Mouse (Mus musculus) stomach, embryonic 14.5 days (tissue): ENCODE measurements at regions not wholly inside any gene's neighbourhood (a gene's known extent, or its start where the extent isn't known, plus 50 kb on each side); places are given as distances from the start of the nearest gene placed in this dataset.

ENCODE experiments used
- ATAC-seq: fragments of 200-750 bp; cut with Nextera tagmentation; 2 replicates; pipeline ENCODE4 v1.8.0; 2017; ENCODE audit warnings: low read depth, moderate TSS enrichment; ENCODE audit not compliant: insufficient number of reproducible peaks, insufficient read depth, low FRiP score
- H3K27ac ChIP-seq: fragments of 300-500 bp; sonication (generic); 2 replicates; pipeline ENCODE4 v1.5.1; 2014; ENCODE audit warnings: mild to moderate bottlenecking, low read length, moderate library complexity, mixed read lengths
- H3K27me3 ChIP-seq: fragments of 300-500 bp; sonication (generic); 2 replicates; pipeline ENCODE4 v1.6.1; 2014; ENCODE audit warnings: low read length, control low read depth, mixed read lengths; ENCODE audit not compliant: control insufficient read depth, insufficient read depth
- H3K36me3 ChIP-seq: fragments of 300-500 bp; sonication (generic); 2 replicates; pipeline ENCODE4 v1.6.1; 2014; ENCODE audit warnings: mild to moderate bottlenecking, control low read depth, low read length, moderate library complexity, mixed read lengths; ENCODE audit not compliant: control insufficient read depth, insufficient read depth
- H3K4me1 ChIP-seq: fragments of 300-500 bp; sonication (generic); 2 replicates; pipeline ENCODE4 v1.6.1; 2014; ENCODE audit warnings: low read length, control low read depth, mixed read lengths; ENCODE audit not compliant: control insufficient read depth, insufficient read depth
- H3K4me2 ChIP-seq: fragments of 300-500 bp; sonication (generic); replicated peaks from 2 replicates; pipeline ENCODE4 v1.6.1; 2014; ENCODE audit warnings: low read depth, low read length, control low read depth
- H3K4me3 ChIP-seq: fragments of 300-500 bp; sonication (generic); 2 replicates; pipeline ENCODE4 v1.5.1; 2014; ENCODE audit warnings: low read depth, low read length, control low read depth
- H3K9ac ChIP-seq: fragments of 300-500 bp; sonication (generic); replicated peaks from 2 replicates; pipeline ENCODE4 v1.6.1; 2014; ENCODE audit warnings: low read depth, mild to moderate bottlenecking, control low read depth, low read length, moderate library complexity, mixed read lengths
- H3K9me3 ChIP-seq: fragments of 300-500 bp; sonication (generic); 2 replicates; pipeline ENCODE4 v1.6.1; 2016; ENCODE audit warnings: low read depth, low read length, control low read depth; ENCODE audit not compliant: control insufficient read depth
- WGBS: fragments of 180-500 bp; shearing (Covaris S2); extraction: QIAGEN DNeasy Blood & Tissue Kit; methylation state at CpG from one replicate; pipeline ENCODE4 v1.1.7; 2014; 5-methylcytosine and 5-hydroxymethylcytosine counted together

- H3K9ac ChIP-seq = no peak overlapping the region
- no peaks in the 10 kb centered on the region for H3K9me3 ChIP-seq
- H3K4me1 ChIP-seq = no peaks in the 10 kb centered on the region
- no peak overlapping the region for H3K27ac ChIP-seq
- H3K27me3 ChIP-seq = no peaks in the 10 kb centered on the region
- 80% methylated on average over 3 of the region's 3 CpGs for WGBS
- H3K36me3 ChIP-seq = no peaks in the 10 kb centered on the region
- H3K4me3 ChIP-seq = no peak overlapping the region
- ATAC-seq = no peak
- no peak overlapping the region for H3K4me2 ChIP-seq
These were observed 194.9 kb upstream of the Gm12695 start for GRCm38 (mm10) chr4:96979876-96980275.

GRCm38 (mm10) chr4:96974935-96975334, 189.9 kb upstream of the Gm12695 start:
- Histone ChIP-seq H3K27ac (no peak overlapping the region), H3K27me3 (no peaks in the 10 kb centered on the region), H3K4me2 (no peak overlapping the region), H3K36me3 (no peaks in the 10 kb centered on the region), H3K9me3 (no peaks in the 10 kb centered on the region), H3K4me3 (no peak overlapping the region), H3K4me1 (no peaks in the 10 kb centered on the region), H3K9ac (no peak overlapping the region)
- 45% methylated on average over 3 of the region's 3 CpGs for WGBS
- ATAC-seq = no peak

- Histone ChIP-seq H3K9me3 (no peaks in the 10 kb centered on the region), H3K36me3 (no peaks in the 10 kb centered on the region), H3K9ac (no peak overlapping the region), H3K27ac (no peak overlapping the region), H3K4me2 (no peak overlapping the region), H3K4me1 (0 out of 2 replicates have a peak, but pooled peaks cover 3% of the 10 kb centered on the region), H3K4me3 (no peak overlapping the region), H3K27me3 (no peaks in the 10 kb centered on the region)
- no peak for ATAC-seq
- WGBS = 61% methylated on average over 1 of the region's 1 CpGs
These were observed 188.8 kb upstream of the Gm12695 start for GRCm38 (mm10) chr4:96973804-96974203.

GRCm38 (mm10) chr4:96969199-96969598, 184.2 kb upstream of the Gm12695 start:
- H3K4me1 ChIP-seq = 0 out of 2 replicates have a peak, but pooled peaks cover 3% of the 10 kb centered on the region
- no peak overlapping the region for H3K9ac ChIP-seq
- 37% methylated on average over 5 of the region's 5 CpGs for WGBS
- H3K27me3 ChIP-seq = no peaks in the 10 kb centered on the region
- no peak for ATAC-seq
- H3K4me2 ChIP-seq = no peak overlapping the region
- no peaks in the 10 kb centered on the region for H3K9me3 ChIP-seq
- H3K4me3 ChIP-seq = no peak overlapping the region
- H3K27ac ChIP-seq = no peak overlapping the region
- H3K36me3 ChIP-seq = no peaks in the 10 kb centered on the region

- 0 out of 2 replicates have a peak, but pooled peaks cover 3% of the 10 kb centered on the region for H3K4me1 ChIP-seq
- 53% methylated on average over 10 of the region's 10 CpGs for WGBS
- ATAC-seq = peak; percentile 42; the same call in 1 of the 2 replicates
- no peak overlapping the region for H3K4me3 ChIP-seq
- no peaks in the 10 kb centered on the region for H3K27me3 ChIP-seq
- H3K9ac ChIP-seq = no peak overlapping the region
- H3K27ac ChIP-seq = no peak overlapping the region
- no peak overlapping the region for H3K4me2 ChIP-seq
- H3K9me3 ChIP-seq = no peaks in the 10 kb centered on the region
- no peaks in the 10 kb centered on the region for H3K36me3 ChIP-seq
These were observed 183.7 kb upstream of the Gm12695 start for GRCm38 (mm10) chr4:96968545-96969164.
